Mouse (Mus musculus): Measurements from ENCODE around the gene Mtfmt. TPM values are rescaled to one million over a fixed set of nuclear protein-coding genes. Genes with fewer than 3 reads are reported as not detected.
A peak's percentile ranks its signal among the peaks of the same experiment; 100 is the strongest.

Gene Mtfmt
- total and polyA plus RNA-seq, 3 experiments, result 5.3 to 6.2 (median 5.8) TPM

DNA sequence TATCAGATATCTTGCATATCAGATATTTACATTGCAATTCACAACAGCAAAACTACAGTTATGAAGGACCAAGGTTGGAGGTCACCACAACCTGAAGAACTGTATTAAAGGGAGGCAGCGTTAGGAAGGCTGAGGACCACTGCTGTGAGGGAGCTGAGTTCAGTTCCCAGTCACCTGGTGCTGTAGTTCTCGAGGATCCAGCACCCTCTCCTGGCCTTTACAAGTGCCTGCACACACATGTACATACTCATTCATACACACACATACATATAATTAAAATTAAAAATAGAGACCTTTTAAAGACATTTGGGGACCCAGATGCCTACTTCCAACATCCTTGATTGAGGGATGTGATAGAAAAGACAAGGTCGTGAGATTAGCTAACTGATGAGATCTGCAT is 15.9 kb upstream of the Mtfmt start:
- TF ChIP-seq POLR2A (IDR thresholded peaks at IDR 0.05; ENCODE audit: insufficient read depth, low read depth, low read length) (no peak), CTCF (IDR thresholded peaks at IDR 0.05) (peak; percentile 29)
- Histone ChIP-seq H3K36me3 (ENCODE audit: control insufficient read depth, insufficient read depth, low read length) (no peaks in the 10 kb centered on the region), H3K27me3 (ENCODE audit: control insufficient read depth, insufficient read depth, low read length) (no peaks in the 10 kb centered on the region), H3K4me3 (no peak overlapping the region), H3K79me2 (replicated peaks; ENCODE audit: control insufficient read depth, insufficient read depth, low read length) (no peaks in the 10 kb centered on the region), H3K4me1 (ENCODE audit: control insufficient read depth, insufficient read depth, low read length) (no peaks in the 10 kb centered on the region), H3K9ac (ENCODE audit: low read depth, low read length) (no peak overlapping the region), H3K27ac (no peak overlapping the region)
- DNase-seq, result no peak
- 68% methylated on average over 3 of the region's 3 CpGs for WGBS
- intact Hi-C loops (cut with DNase I), result no loop called here

DNA sequence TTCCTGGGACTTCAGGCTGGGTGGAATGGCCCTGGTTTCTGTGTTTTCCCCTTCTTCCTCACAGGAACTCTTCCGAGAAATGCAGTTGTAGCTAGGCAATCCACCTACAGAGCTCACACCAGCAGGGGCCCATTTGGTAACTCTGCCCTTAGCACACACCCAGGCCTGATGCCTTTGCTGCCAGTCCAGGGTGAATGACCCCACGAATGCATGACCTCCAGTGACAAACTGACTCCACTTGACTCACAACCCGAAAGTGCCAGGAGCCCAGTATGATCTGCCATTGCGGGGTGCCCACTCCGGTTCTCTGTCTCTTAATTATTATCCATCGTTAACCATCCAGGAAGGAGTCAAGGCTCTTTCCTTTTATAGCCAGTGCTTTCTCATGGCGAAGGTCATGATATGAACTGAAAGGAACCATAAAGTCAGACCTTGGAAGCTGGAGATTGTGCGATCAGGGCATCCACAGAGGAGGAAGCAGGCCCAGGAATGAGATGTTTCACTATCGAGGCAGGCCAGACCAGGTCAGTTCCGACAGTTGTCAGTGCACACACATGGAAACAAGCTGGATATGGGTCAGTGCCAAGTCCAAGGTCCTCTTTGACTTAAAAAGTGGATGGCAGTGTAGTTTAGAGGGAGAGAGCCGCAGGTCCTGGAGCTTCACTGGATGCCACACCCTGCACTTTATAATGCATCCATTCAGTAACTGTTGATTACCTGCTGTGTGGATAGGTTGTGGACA is 12.7 kb upstream of the Mtfmt start, which contains the start of gene Slc51b:
Gene Slc51b (minus strand): TSS at position 196 of the 742 bp plus-strand sequence.
- Histone ChIP-seq H3K27ac (no peak within 1 kb of the TSS), H3K79me2 (replicated peaks; ENCODE audit: control insufficient read depth, insufficient read depth, low read length) (no peaks in the 10 kb centered on the region), H3K4me3 (no peak within 1 kb of the TSS), H3K27me3 (ENCODE audit: control insufficient read depth, insufficient read depth, low read length) (no peaks in the 10 kb centered on the region), H3K36me3 (ENCODE audit: control insufficient read depth, insufficient read depth, low read length) (no peaks in the 10 kb centered on the region), H3K4me1 (ENCODE audit: control insufficient read depth, insufficient read depth, low read length) (no peaks in the 10 kb centered on the region), H3K9ac (ENCODE audit: low read depth, low read length) (no peak within 1 kb of the TSS)
- DNase-seq, result no peak
- no peak for TF ChIP-seq POLR2A (IDR thresholded peaks at IDR 0.05; ENCODE audit: insufficient read depth, low read depth, low read length)
- TF ChIP-seq CTCF (IDR thresholded peaks at IDR 0.05), result no peak
- no peak for TF ChIP-seq EP300 (IDR thresholded peaks at IDR 0.05; ENCODE audit: insufficient read depth, low read depth, low read length)
- WGBS, result 79% methylated on average over 11 of the region's 11 CpGs
- intact Hi-C loops (cut with DNase I), result no loop called here

DNA sequence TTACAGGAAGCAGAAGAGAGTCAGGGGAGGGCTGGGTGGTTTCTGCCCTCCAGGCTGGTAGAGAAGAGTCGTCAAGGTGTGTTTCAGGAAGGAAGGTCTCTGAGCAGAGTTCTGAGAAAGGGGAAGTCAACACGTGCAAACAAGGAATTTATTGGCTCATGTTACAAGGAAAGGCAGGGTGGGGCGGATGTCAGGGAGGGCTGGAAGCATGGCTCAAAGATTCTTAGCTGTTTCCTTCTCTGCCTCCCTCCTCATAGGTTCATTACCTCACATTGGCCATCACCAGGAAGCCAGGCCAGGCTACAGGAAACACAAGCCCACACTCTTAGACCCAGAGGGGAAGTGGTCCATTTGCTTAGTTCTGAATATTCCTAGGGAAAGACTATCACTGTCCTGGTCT is 11.2 kb upstream of the Mtfmt start:
- intact Hi-C loops (cut with DNase I), result no loop called here
- Histone ChIP-seq H3K36me3 (ENCODE audit: control insufficient read depth, insufficient read depth, low read length) (no peaks in the 10 kb centered on the region), H3K27ac (no peak overlapping the region), H3K79me2 (replicated peaks; ENCODE audit: control insufficient read depth, insufficient read depth, low read length) (no peaks in the 10 kb centered on the region), H3K27me3 (ENCODE audit: control insufficient read depth, insufficient read depth, low read length) (no peaks in the 10 kb centered on the region), H3K9ac (ENCODE audit: low read depth, low read length) (no peak overlapping the region), H3K4me3 (no peak overlapping the region), H3K4me1 (ENCODE audit: control insufficient read depth, insufficient read depth, low read length) (no peaks in the 10 kb centered on the region)
- no peak for DNase-seq
- TF ChIP-seq POLR2A (IDR thresholded peaks at IDR 0.05; ENCODE audit: insufficient read depth, low read depth, low read length), result no peak
- TF ChIP-seq CTCF (IDR thresholded peaks at IDR 0.05), result no peak
- no peak for TF ChIP-seq EP300 (IDR thresholded peaks at IDR 0.05; ENCODE audit: insufficient read depth, low read depth, low read length)
- WGBS, result 32% methylated on average over 3 of the region's 3 CpGs

DNA sequence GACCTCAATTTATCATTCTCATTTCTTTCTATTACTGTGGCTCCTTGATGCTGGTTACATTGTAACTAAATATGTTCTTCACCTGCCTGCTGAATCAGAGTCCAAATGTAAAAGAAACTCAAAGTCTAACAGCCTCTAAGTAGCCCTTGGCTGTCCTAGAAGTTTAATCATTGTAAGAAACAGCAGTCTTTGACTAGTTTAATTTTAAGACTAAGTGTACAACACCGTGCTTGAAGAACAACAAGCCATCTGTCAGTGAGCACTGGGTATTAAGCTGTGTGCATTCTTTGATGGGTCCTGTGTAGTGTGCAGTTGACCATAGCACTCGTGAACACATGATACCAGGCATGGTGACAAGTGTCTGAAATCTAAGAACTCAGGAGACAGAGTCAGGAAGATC is 8.1 kb upstream of the Mtfmt start:
- Histone ChIP-seq H3K27ac (no peak overlapping the region), H3K79me2 (replicated peaks; ENCODE audit: control insufficient read depth, insufficient read depth, low read length) (no peaks in the 10 kb centered on the region), H3K36me3 (ENCODE audit: control insufficient read depth, insufficient read depth, low read length) (no peaks in the 10 kb centered on the region), H3K4me3 (no peak overlapping the region), H3K27me3 (ENCODE audit: control insufficient read depth, insufficient read depth, low read length) (no peaks in the 10 kb centered on the region), H3K9ac (ENCODE audit: low read depth, low read length) (no peak overlapping the region), H3K4me1 (ENCODE audit: control insufficient read depth, insufficient read depth, low read length) (no peaks in the 10 kb centered on the region)
- intact Hi-C loops (cut with DNase I), result no loop called here
- 72% methylated on average over 2 of the region's 2 CpGs for WGBS
- no peak for DNase-seq
- TF ChIP-seq POLR2A (IDR thresholded peaks at IDR 0.05; ENCODE audit: insufficient read depth, low read depth, low read length) (no peak), CTCF (IDR thresholded peaks at IDR 0.05) (no peak), EP300 (IDR thresholded peaks at IDR 0.05; ENCODE audit: insufficient read depth, low read depth, low read length) (no peak)

DNA sequence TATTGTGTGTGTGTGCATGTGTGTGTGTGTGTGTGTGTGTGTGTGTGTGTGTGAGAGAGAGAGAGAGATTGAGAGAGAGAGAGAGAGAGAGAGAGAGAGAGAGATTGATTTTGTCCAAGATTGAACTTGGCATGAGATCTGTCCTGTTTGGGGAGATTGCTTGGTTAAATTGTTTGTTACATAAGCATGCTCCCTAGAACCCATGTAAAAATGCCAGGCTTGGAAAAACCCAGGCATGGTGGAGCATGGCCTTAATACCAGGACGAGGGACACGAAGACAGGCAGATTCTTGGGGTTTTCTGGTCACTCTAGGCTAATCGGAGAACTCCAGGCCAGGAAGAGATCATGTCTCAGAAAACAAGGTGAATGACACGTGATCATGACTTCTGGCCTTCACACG is 7.6 kb upstream of the Mtfmt start:
- no peaks in the 10 kb centered on the region for H3K36me3 ChIP-seq (ENCODE audit: control insufficient read depth, insufficient read depth, low read length)
- no peak overlapping the region for H3K4me3 ChIP-seq
- H3K79me2 ChIP-seq (replicated peaks; ENCODE audit: control insufficient read depth, insufficient read depth, low read length), result no peaks in the 10 kb centered on the region
- intact Hi-C loops (cut with DNase I), result no loop called here
- no peaks in the 10 kb centered on the region for H3K27me3 ChIP-seq (ENCODE audit: control insufficient read depth, insufficient read depth, low read length)
- WGBS, result 87% methylated on average over 5 of the region's 5 CpGs
- no peak for DNase-seq
- H3K4me1 ChIP-seq (ENCODE audit: control insufficient read depth, insufficient read depth, low read length), result no peaks in the 10 kb centered on the region
- no peak overlapping the region for H3K27ac ChIP-seq
- TF ChIP-seq EP300 (IDR thresholded peaks at IDR 0.05; ENCODE audit: insufficient read depth, low read depth, low read length), result no peak
- no peak for TF ChIP-seq POLR2A (IDR thresholded peaks at IDR 0.05; ENCODE audit: insufficient read depth, low read depth, low read length)
- TF ChIP-seq CTCF (IDR thresholded peaks at IDR 0.05), result no peak
- H3K9ac ChIP-seq (ENCODE audit: low read depth, low read length), result no peak overlapping the region

DNA sequence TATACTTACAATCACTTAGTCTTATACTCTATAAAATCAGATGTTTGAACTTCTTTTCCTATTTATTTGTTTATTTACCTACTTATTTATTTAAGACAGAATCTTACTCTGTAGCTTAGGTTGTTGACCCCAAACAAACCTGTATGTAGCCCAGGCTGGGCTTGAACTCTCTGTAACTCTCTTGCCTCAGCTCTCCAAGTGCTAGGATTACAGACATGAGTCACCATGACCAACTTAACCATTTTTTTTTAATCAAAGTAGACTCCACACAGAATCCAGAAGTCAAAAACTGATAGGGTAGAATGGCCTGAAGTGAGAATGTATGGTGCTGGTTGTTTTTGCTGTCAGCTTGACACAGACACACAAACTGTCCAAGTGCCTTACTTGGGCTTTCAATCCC is 5.2 kb upstream of the Mtfmt start:
- Histone ChIP-seq H3K9ac (ENCODE audit: low read depth, low read length) (no peak overlapping the region), H3K36me3 (ENCODE audit: control insufficient read depth, insufficient read depth, low read length) (no peaks in the 10 kb centered on the region), H3K4me1 (ENCODE audit: control insufficient read depth, insufficient read depth, low read length) (peaks cover 2% of the 10 kb centered on the region), H3K27ac (no peak overlapping the region), H3K27me3 (ENCODE audit: control insufficient read depth, insufficient read depth, low read length) (no peaks in the 10 kb centered on the region), H3K4me3 (no peak overlapping the region), H3K79me2 (replicated peaks; ENCODE audit: control insufficient read depth, insufficient read depth, low read length) (no peaks in the 10 kb centered on the region)
- TF ChIP-seq CTCF (IDR thresholded peaks at IDR 0.05) (no peak), POLR2A (IDR thresholded peaks at IDR 0.05; ENCODE audit: insufficient read depth, low read depth, low read length) (no peak), EP300 (IDR thresholded peaks at IDR 0.05; ENCODE audit: insufficient read depth, low read depth, low read length) (no peak)
- intact Hi-C loops (cut with DNase I), result loop anchor here (5.0 kb wide), 1 partner anchor 208 kb away; no protein-coding TSS in a partner anchor
- DNase-seq, result no peak

Measured in heart, adult 2 months (tissue).